Mouse (Mus musculus) embryonic fibroblast, embryonic 13.5 days (primary cell): Measurements from ENCODE around the gene Nmur1. TPM values are rescaled to one million over a fixed set of nuclear protein-coding genes. Genes with fewer than 3 reads are reported as not detected.
"Not testable (repeated sequence)": the region's sequence is repeated elsewhere in the genome, so short reads cannot be mapped to it uniquely, and the experiment has no call there.

Experiments used
- H3K27ac ChIP-seq: 2 replicates; pipeline ENCODE4 v1.5.1; 2012; ENCODE audit warnings: low read length, control low read depth, inconsistent platforms; ENCODE audit not compliant: insufficient read depth
- H3K4me1 ChIP-seq: 2 replicates; pipeline ENCODE4 v1.6.1; 2011; ENCODE audit warnings: low read length; ENCODE audit not compliant: control insufficient read depth, insufficient read depth
- H3K4me3 ChIP-seq: 2 replicates; pipeline ENCODE4 v1.5.1; 2011; ENCODE audit warnings: mild to moderate bottlenecking, control low read depth, low read length; ENCODE audit not compliant: insufficient read depth
- CTCF ChIP-seq: IDR thresholded peaks from 2 replicates; pipeline ENCODE4 v1.5.1; 2011; ENCODE audit warnings: mild to moderate bottlenecking, control low read depth, low read length, moderate library complexity, borderline replicate concordance; ENCODE audit not compliant: insufficient read depth
- POLR2A ChIP-seq: IDR thresholded peaks from 2 replicates; pipeline ENCODE4 v1.6.1; 2011; ENCODE audit warnings: low read depth, mild to moderate bottlenecking, control low read depth, low read length, moderate library complexity
- polyA plus RNA-seq: library from polyadenylated mRNA; stranded (reverse); fragments of >200 nt; gene quantifications from 2 replicates; pipeline ENCODE4 v1.2.4, GENCODE M21; 2011; ENCODE audit warnings: low read depth; ENCODE audit not compliant: missing spikeins, insufficient read length

Gene Nmur1
- polyA plus RNA-seq = not detected in 2 replicates

DNA sequence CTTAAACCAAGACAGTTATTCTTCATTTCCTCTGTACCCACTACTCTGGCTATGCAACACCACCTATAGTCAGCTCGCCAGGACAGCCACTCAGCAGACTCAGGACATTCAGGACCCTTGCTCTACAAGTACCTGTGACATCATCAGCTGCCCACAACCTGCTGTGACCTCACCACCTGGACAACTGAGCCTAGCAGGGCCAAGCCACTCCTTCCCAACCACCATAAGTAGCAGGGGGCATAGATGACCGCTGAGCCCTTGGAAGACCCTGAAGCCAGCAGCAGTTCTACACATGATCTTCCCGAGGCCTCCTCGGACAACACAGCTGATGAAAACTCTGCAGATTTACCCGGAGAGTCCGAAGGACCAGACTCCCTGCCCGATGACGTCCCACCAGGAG, at the start of gene Nmur1, which contains the start of gene Tex44:
TSS of gene Nmur1 (minus strand) at position 101 of the 400 bp plus-strand sequence.
TSS of gene Tex44 (plus strand) at position 202 of the 400 bp plus-strand sequence.
- TF ChIP-seq POLR2A = no peak
- TF ChIP-seq CTCF = no peak
- Histone ChIP-seq H3K4me3 (no peak within 1 kb of the TSS), H3K27ac (no peak within 1 kb of the TSS), H3K4me1 (no peaks in the 10 kb centered on the region)

DNA sequence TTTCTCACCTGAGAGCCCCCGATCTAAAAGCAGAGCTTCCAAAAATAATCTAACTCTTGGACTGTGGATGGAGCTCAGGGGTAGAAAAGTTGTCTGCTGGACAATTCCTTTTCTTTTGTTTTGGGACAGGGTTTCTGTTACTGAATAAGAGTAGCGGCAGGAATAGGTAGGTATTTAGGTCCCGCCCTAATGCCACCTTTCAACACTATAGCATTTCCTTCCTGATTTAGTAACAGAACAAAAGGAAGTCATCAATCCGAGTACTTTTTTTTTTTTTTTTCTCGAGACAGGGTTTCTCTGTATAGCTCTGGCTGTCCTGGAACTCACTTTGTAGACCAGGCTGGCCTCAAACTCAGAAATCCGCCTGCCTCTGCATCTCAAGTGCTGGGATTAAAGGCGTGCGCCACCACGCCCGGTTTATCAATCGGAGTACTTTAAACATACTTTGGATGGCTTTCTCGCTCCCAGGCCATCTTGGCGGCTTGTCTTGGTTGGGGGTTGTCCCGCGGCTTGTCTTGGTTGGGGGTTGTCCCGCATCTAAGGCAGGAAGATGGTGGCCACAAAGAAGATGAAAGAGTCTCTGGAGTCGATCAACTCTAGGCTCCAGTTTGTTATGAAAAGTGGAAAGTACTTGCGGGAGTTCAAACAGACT, 47.2 kb upstream of the Nmur1 start:
- Histone ChIP-seq H3K27ac (peak overlapping the region; percentile 89), H3K4me3 (no peak overlapping the region), H3K4me1 (peaks cover 2% of the 10 kb centered on the region; the same call in 1 of the 2 replicates)
- no peak for TF ChIP-seq POLR2A

DNA sequence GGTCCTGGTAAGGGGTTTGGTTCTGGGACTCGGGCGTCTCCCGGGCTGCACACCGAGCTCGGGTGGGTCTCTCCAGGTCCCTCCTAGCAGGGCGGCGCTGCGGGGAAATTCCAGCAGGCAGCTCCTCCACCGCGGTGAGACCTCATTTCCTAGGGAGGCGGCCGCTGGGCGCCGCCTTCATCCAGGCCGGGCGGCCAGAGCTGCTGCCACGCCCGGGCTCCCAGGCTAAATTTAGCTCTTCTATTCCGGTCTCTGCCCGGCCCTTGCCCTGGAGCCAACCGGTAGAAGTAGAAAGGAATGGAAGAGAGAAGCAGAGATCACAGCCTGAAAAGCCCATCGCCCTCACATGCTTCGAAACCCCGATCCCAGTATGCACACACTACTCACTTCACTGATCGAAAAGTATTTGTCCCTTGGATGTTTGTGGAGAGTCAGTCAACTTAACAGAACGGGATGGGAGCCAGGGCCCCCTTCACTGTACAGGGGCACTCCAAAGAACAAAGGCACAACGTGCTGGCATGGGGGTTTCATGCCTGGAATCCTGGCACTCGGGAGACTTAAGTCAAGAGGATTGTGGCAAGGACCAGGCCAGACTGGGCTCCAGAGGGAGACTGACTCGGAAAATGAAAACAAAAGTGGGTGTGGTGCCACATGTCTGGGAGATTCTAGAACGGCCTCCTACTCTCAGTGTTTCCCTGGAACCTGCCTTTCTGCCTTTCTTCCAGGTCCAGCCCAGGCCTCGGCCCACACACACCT, 46.3 kb upstream of the Nmur1 start:
- TF ChIP-seq CTCF (no peak), POLR2A (peak; percentile 60; the same call in 1 of the 2 replicates)
- Histone ChIP-seq H3K27ac (peak overlapping the region; percentile 89), H3K4me3 (no peak overlapping the region), H3K4me1 (peaks cover 2% of the 10 kb centered on the region; the same call in 1 of the 2 replicates)

DNA sequence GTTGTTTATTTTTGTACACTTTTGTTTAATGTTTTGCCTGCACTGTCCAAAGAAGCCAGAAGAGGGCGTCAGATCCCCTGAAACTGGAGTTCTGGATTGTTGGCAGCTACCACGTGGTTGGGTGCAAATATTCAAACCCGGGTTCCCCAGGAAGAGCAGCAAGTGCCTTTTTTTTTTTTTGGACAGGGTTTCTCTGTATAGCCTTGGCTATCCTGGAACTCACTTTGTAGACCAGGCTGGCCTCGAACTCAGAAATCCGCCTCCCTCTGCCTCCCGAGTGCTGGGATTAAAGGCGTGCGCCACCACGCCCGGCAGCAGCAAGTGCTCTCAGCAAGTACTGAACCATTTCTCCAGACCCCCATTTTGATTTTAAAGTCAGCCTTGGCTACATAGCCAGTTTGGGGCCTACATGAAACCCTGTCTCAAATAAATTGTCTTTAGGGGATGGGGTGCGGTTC, 45.5 kb upstream of the Nmur1 start:
- not testable (repeated sequence) for H3K4me1 ChIP-seq, H3K4me3 ChIP-seq
- H3K27ac ChIP-seq = peak overlapping the region; percentile 89

GRCm38 (mm10) chr1:86470519-86471181, 44.6 kb upstream of the Nmur1 start:
- Histone ChIP-seq H3K4me3 (no peak overlapping the region), H3K4me1 (peaks cover 2% of the 10 kb centered on the region; the same call in 1 of the 2 replicates), H3K27ac (peak overlapping the region; percentile 89)
- peak; percentile 54; the same call in 1 of the 2 replicates for TF ChIP-seq POLR2A
- no peak for TF ChIP-seq CTCF

DNA sequence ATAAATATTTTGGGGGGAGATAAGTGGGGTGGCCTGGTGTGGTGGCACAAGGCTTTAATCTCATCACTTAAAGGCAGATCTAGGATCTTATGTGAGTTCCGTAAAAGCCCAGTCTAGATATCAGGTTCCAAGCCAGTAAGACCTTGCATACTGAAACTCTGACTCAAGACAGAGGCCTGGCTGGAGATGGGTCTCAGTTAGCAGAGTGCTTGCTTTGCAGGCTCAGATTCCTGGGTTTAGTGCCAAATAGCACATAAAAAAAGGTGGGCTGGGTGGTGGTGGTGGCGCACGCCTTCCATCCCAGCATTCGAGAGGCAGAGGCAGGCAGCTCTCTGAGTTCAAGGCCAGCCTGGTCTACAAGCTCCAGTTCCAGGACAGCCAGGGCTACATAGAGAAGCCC, 43.8 kb upstream of the Nmur1 start:
- peak overlapping the region; percentile 83 for H3K27ac ChIP-seq
- no peak overlapping the region for H3K4me3 ChIP-seq
- TF ChIP-seq CTCF (no peak), POLR2A (no peak)
- H3K4me1 ChIP-seq = peaks cover 2% of the 10 kb centered on the region; the same call in 1 of the 2 replicates

DNA sequence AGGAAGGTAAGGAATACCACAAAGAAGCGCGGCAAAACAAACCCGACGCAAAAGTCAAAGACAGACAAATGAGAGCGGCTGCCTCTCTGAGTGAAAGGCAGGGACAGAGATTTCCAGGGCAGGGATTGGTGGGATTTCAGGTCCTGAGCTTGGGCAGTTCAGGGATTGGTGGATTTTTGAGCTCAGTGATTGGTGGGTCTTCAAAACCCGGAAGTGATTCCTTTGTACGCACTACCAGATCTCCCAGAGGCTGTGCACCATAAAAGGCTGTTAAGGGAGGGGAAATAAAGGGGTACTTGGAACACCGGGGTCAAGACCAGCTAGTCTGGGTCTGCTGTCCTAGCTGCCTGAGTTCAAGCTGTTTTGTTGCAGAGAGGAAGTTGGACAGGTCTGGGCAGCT, 41.4 kb upstream of the Nmur1 start:
- Histone ChIP-seq H3K27ac (no peak overlapping the region), H3K4me1 (no peaks in the 10 kb centered on the region; the same call in 1 of the 2 replicates), H3K4me3 (no peak overlapping the region)
- no peak for TF ChIP-seq POLR2A
- no peak for TF ChIP-seq CTCF

- TF ChIP-seq POLR2A (no peak), CTCF (no peak)
- no peaks in the 10 kb centered on the region; the same call in 1 of the 2 replicates for H3K4me1 ChIP-seq
- H3K27ac ChIP-seq = peak overlapping the region; percentile 47
- H3K4me3 ChIP-seq = no peak overlapping the region
Observed at GRCm38 (mm10) chr1:86464875-86465224, 38.8 kb upstream of the Nmur1 start.

- peak overlapping the region; percentile 47 for H3K27ac ChIP-seq
- TF ChIP-seq CTCF (no peak), POLR2A (no peak)
- no peak overlapping the region for H3K4me3 ChIP-seq
- no peaks in the 10 kb centered on the region for H3K4me1 ChIP-seq
Observed at GRCm38 (mm10) chr1:86464223-86464874, 38.3 kb upstream of the Nmur1 start.
